Mouse (Mus musculus) lung, postnatal 0 days (tissue): ENCODE data around the gene Cd19.

ENCODE experiments used
- CTCF ChIP-seq: IDR thresholded peaks from 2 replicates; pipeline ENCODE4 v1.5.1; 2016; ENCODE audit warnings: antibody characterized with exemption, mild to moderate bottlenecking
- EP300 ChIP-seq: IDR thresholded peaks from 2 replicates; pipeline ENCODE4 v1.6.1; 2016; ENCODE audit warnings: antibody characterized with exemption, mild to moderate bottlenecking, control low read depth

DNA sequence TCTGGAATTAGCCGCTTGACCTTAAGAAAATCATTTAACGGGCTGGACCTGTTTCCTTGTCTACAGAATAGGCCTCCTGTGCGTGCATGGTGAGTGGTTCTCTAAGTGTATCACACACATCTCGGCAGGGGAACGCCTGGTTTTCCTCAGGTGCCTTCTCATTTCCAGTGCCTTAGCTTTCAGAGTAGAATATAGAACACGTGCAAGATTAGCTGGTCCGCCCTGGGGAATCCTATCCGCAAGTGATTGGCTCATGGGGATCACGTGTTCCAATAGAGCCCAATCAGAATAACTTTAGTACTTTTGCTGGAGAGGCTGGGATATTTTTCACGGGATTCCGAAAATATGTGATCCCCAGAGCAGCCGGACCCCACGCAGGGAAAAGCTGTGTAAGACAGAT is 55.6 kb downstream of the Cd19 start:
- TF ChIP-seq CTCF (no peak), EP300 (no peak)
